Mouse (Mus musculus) left cerebral cortex, postnatal 4 days (tissue): ENCODE results near the gene Rad51. TPM values are rescaled to one million over a fixed set of nuclear protein-coding genes. Genes with fewer than 3 reads are reported as not detected.

Source experiments
- DNase-seq: peaks from one replicate; pipeline ENCODE4 v3.0.0-alpha.2; 2022
- intact Hi-C: fragments of 180-260 bp; cut with DNase I; formaldehyde crosslinking; loops from one replicate; pipeline ENCODE4 v1.15.1; 2025
- total RNA-seq, 2 experiments: library from RNA; stranded (reverse); gene quantifications; 2 replicates each; pipeline ENCODE4 v1.2.3; 2021

The Rad51 gene
- total RNA-seq, 2 experiments from 2014 or later, result 4.8 to 7.3 TPM

- no peak for DNase-seq
- intact Hi-C loops, result no loop called here
These were observed 50.5 kb downstream of the Rad51 start for GRCm38 (mm10) chr2:119163135-119163534.

- intact Hi-C loops, result no loop called here
- DNase-seq, result no peak
These were observed 51.4 kb downstream of the Rad51 start for GRCm38 (mm10) chr2:119163999-119164398.

GRCm38 (mm10) chr2:119165401-119165800 lies 52.8 kb downstream of the Rad51 start:
- no peak for DNase-seq
- intact Hi-C loops, result no loop called here

GRCm38 (mm10) chr2:119166901-119167865 lies 54.6 kb downstream of the Rad51 start, which contains the start of gene Gchfr:
Gene Gchfr, plus strand, starts transcription at chr2:119167773.
- intact Hi-C loops, result no loop called here
- peak; percentile 47 for DNase-seq

- DNase-seq, result no peak
- intact Hi-C loops, result no loop called here
These were observed 55.3 kb downstream of the Rad51 start for GRCm38 (mm10) chr2:119167866-119168256.

- intact Hi-C loops, result no loop called here
- no peak for DNase-seq
These were observed 57.7 kb downstream of the Rad51 start for GRCm38 (mm10) chr2:119170282-119170681.

GRCm38 (mm10) chr2:119171574-119171973 lies 59.0 kb downstream of the Rad51 start:
- no peak for DNase-seq
- intact Hi-C loops, result no loop called here

GRCm38 (mm10) chr2:119172446-119172845 lies 59.9 kb downstream of the Rad51 start:
- intact Hi-C loops, result no loop called here
- DNase-seq, result no peak

- DNase-seq, result peak; percentile 70
- intact Hi-C loops, result no loop called here
These were observed 60.4 kb downstream of the Rad51 start for GRCm38 (mm10) chr2:119172862-119173576.

GRCm38 (mm10) chr2:119173991-119174651 lies 61.5 kb downstream of the Rad51 start, which contains the start of gene Gm14137:
Gene Gm14137, plus strand, starts transcription at chr2:119174509.
- intact Hi-C loops, result no loop called here
- peak; percentile 62 for DNase-seq

- DNase-seq, result no peak
- intact Hi-C loops, result no loop called here
These were observed 62.3 kb downstream of the Rad51 start for GRCm38 (mm10) chr2:119174866-119175265.

- intact Hi-C loops, result no loop called here
- no peak for DNase-seq
These were observed 63.0 kb downstream of the Rad51 start for GRCm38 (mm10) chr2:119175614-119176013.

GRCm38 (mm10) chr2:119176761-119177160 lies 64.2 kb downstream of the Rad51 start:
- intact Hi-C loops, result no loop called here
- DNase-seq, result no peak

- intact Hi-C loops, result no loop called here
- DNase-seq, result no peak
These were observed 64.9 kb downstream of the Rad51 start for GRCm38 (mm10) chr2:119177384-119177939.

GRCm38 (mm10) chr2:119182914-119183313 lies 70.3 kb downstream of the Rad51 start:
- intact Hi-C loops, result no loop called here
- DNase-seq, result no peak

GRCm38 (mm10) chr2:119189029-119189710 lies 76.6 kb downstream of the Rad51 start:
- DNase-seq, result peak; percentile 92
- intact Hi-C loops, result no loop called here

- intact Hi-C loops, result no loop called here
- no peak for DNase-seq
These were observed 78.4 kb downstream of the Rad51 start for GRCm38 (mm10) chr2:119190969-119191368.

- DNase-seq, result no peak
- intact Hi-C loops, result no loop called here
These were observed 81.5 kb downstream of the Rad51 start for GRCm38 (mm10) chr2:119194140-119194539.

GRCm38 (mm10) chr2:119196316-119197108 lies 83.9 kb downstream of the Rad51 start:
- no peak for DNase-seq

More at GRCm38 (mm10) chr2:119196316-119197108, 83.9 kb downstream of the Rad51 start:
- intact Hi-C loops, result no loop called here
